Mouse (Mus musculus): ENCODE measurements around the gene Vmn1r8. TPM values are rescaled to one million over a fixed set of nuclear protein-coding genes. Genes with fewer than 3 reads are reported as not detected.
"Not testable (repeated sequence)": the region's sequence is repeated elsewhere in the genome, so short reads cannot be mapped to it uniquely, and the experiment has no call there.

Gene Vmn1r8
- not detected in 2 replicates for polyA plus RNA-seq (2016; fragmentation: Nextera tagmentation; extraction: Ambion mirVana)

DNA sequence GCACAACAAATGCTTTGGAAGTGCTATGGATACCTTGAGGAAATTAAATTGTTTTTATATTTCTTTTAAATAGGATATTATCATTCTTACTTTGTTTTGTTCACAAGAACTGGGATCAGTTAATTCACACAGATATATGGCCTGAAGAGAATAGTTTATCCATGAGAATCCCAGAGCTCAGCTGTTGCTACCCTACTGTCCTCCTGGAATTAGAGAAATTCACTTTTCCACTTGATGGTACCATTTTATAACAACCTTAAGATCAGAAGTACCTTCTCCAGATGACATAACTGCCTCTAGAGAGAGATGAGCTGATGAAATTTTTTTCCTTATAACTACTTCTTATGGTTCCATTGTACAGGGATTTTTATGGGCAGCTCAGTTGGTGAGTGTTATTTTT lies at the start of gene Vmn1r8:
Vmn1r8 (plus strand) TSS at position 301 of the 400 bp plus-strand sequence.
- H3K4me1 ChIP-seq = no peaks in the 10 kb centered on the region
- DNase-seq (ENCODE audit: low spot score) = no peak
- no peaks in the 10 kb centered on the region for H3K27me3 ChIP-seq (ENCODE audit: low read depth, poor library complexity, severe bottlenecking)
- H3K27ac ChIP-seq = no peak within 1 kb of the TSS
- H3K9me3 ChIP-seq (replicated peaks) = no peaks in the 10 kb centered on the region
- H3K36me3 ChIP-seq = no peaks in the 10 kb centered on the region
- H3K4me3 ChIP-seq = no peak within 1 kb of the TSS

DNA sequence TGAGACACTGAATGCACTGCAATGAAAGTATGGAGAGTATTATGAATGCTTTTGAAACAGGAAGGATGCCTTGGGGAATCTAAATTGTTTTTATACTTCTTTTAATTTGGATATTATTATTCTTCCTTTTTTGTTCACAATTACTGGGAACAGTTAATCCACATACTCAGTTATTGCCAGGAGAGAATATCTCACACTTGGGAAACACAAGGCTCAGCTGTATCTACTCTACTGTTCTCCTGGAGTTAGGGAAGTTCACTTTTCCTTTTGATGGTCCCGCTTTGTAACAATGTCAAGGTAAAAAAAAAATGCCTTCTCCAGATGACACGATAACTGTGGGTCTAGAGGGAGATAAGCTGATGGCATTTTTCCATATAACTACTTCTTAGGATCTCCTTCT lies 35.1 kb upstream of the Vmn1r8 start, which contains the start of gene Vmn1r6:
Vmn1r6 (plus strand) TSS at position 301 of the 400 bp plus-strand sequence.
- no peak for DNase-seq (ENCODE audit: low spot score)
- WGBS = 85% methylated on average over 2 of the region's 2 CpGs
- Histone ChIP-seq H3K27ac (no peak within 1 kb of the TSS), H3K9me3 (replicated peaks) (no peaks in the 10 kb centered on the region), H3K36me3 (no peaks in the 10 kb centered on the region), H3K4me1 (no peaks in the 10 kb centered on the region), H3K27me3 (ENCODE audit: low read depth, poor library complexity, severe bottlenecking) (no peaks in the 10 kb centered on the region), H3K4me3 (no peak within 1 kb of the TSS)

DNA sequence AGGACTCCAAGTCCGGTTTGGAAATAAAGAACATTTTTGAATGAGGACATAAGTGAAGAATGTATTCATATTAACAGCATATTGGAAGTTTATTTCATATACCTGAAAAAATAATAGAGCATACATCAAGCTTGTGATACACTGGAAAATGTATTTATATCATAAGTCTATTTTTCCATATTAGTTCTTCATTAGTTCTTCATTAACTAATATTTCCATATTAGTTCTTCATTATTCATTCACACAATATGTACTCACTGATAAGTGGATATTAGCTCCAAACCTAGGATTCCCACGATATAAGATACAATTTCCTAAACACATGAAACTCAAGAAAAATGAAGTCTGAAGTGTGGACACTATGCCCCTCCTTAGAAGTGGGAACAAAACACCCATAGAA lies 6.9 kb upstream of the Vmn1r8 start, which contains the start of gene Vmn1r7:
Vmn1r7 (minus strand) TSS at position 101 of the 400 bp plus-strand sequence.
- not testable (repeated sequence) for H3K27me3 ChIP-seq (ENCODE audit: low read depth, poor library complexity, severe bottlenecking); H3K27ac ChIP-seq; H3K36me3 ChIP-seq; H3K9me3 ChIP-seq (replicated peaks); H3K4me3 ChIP-seq; DNase-seq (ENCODE audit: low spot score); H3K4me1 ChIP-seq
- 87% methylated on average over 2 of the region's 2 CpGs for WGBS

DNA sequence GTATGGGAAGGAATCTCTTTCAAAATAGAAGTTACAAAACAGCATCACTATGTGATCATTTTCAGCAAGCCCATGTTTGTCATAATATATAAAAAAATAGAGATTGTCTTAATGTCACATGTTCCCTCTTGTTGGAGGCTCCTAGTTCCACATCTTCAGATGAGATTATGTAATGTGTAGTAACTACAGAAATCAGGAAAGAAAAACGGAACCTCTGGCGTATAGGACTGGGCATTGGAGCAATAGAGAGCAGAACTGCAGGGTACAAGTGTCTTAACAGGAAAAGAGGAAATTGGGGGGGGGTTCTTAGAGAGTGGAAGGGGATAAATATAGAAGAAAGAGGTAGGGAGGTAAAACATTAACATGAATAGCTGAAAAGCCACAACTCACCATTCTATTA lies 2.6 kb downstream of the Vmn1r8 start:
- H3K27ac ChIP-seq = no peak overlapping the region
- 88% methylated on average over 2 of the region's 2 CpGs for WGBS
- DNase-seq (ENCODE audit: low spot score) = no peak
- no peaks in the 10 kb centered on the region for H3K36me3 ChIP-seq
- no peaks in the 10 kb centered on the region for H3K9me3 ChIP-seq (replicated peaks)
- H3K4me3 ChIP-seq = no peak overlapping the region
- no peaks in the 10 kb centered on the region for H3K4me1 ChIP-seq
- no peaks in the 10 kb centered on the region for H3K27me3 ChIP-seq (ENCODE audit: low read depth, poor library complexity, severe bottlenecking)

DNA sequence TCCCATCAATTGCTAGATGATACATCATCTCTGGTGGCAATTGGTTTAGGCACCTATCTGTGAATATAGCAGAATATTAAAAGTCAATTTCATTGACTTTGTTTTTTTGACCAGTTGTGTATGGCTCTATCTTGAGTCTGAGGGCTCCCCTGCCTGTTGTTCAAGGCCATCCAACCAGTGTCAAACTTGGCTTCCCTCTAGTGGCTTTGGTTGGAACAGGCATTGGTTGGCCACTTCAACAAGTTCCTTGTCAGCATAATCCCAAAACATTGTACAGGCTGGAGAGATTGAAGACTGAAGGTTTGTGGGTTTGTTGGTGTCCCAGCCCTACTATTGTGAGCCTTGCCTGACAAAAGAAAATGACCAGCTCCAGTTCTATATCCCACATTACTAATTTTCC lies 31.6 kb downstream of the Vmn1r8 start:
- H3K27ac ChIP-seq = no peak overlapping the region
- no peaks in the 10 kb centered on the region for H3K27me3 ChIP-seq (ENCODE audit: low read depth, poor library complexity, severe bottlenecking)
- DNase-seq (ENCODE audit: low spot score) = no peak

DNA sequence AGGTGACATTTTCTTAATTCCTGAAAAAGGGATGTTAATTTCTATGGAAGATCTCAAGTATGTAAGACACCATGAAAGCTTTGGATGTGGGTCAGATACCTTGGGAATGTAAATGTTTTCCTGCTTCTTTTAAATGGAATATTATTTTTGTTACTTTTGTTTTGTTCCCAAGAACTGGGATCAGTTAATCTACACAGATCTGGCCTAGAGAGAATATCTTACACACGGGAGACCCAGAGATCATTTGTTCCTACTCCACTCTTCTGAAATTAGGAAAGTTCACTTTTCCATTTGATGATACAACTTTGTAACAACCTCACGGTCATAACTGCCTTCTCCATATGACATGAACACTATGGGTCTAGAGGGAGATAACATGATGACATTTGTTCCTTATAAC lies 34.4 kb downstream of the Vmn1r8 start, which contains the start of gene Vmn1r9:
Vmn1r9 (plus strand) TSS at position 301 of the 400 bp plus-strand sequence.
- H3K27me3 ChIP-seq (ENCODE audit: low read depth, poor library complexity, severe bottlenecking) = no peaks in the 10 kb centered on the region
- H3K4me3 ChIP-seq = no peak within 1 kb of the TSS
- no peak within 1 kb of the TSS for H3K27ac ChIP-seq
- WGBS = 87% methylated on average over 2 of the region's 2 CpGs
- DNase-seq (ENCODE audit: low spot score) = no peak
- no peaks in the 10 kb centered on the region for H3K36me3 ChIP-seq
- no peaks in the 10 kb centered on the region for H3K4me1 ChIP-seq
- no peaks in the 10 kb centered on the region for H3K9me3 ChIP-seq (replicated peaks)

More for the DNA sequence above, 31.6 kb downstream of the Vmn1r8 start:
- no peaks in the 10 kb centered on the region for H3K9me3 ChIP-seq (replicated peaks)
- H3K36me3 ChIP-seq = no peaks in the 10 kb centered on the region
- no peaks in the 10 kb centered on the region for H3K4me1 ChIP-seq
- no peak overlapping the region for H3K4me3 ChIP-seq

Other genes starting within 250 kb of the Vmn1r8 start
- gene Kbtbd2, start 234.5 kb upstream of the Vmn1r8 start, polyA plus RNA-seq (2016; fragmentation: Nextera tagmentation; extraction: Ambion mirVana) = 37.3 and 42.6 TPM in 2 replicates
- 64.6 and 65.4 TPM in 2 replicates for gene Fkbp9, start 200.2 kb upstream of the Vmn1r8 start, polyA plus RNA-seq (2016; fragmentation: Nextera tagmentation; extraction: Ambion mirVana)
- gene Nt5c3, start 108.4 kb upstream of the Vmn1r8 start, polyA plus RNA-seq (2016; fragmentation: Nextera tagmentation; extraction: Ambion mirVana) = 54.1 and 61.5 TPM in 2 replicates
- 0.31 TPM in 1 of 2 replicates, not detected in the other for gene Vmn1r4, start 108.3 kb upstream of the Vmn1r8 start, polyA plus RNA-seq (2016; fragmentation: Nextera tagmentation; extraction: Ambion mirVana)
- not detected in 2 replicates for gene Vmn1r5, start 62.0 kb upstream of the Vmn1r8 start, polyA plus RNA-seq (2016; fragmentation: Nextera tagmentation; extraction: Ambion mirVana)
- gene Vmn1r6, start 35.0 kb upstream of the Vmn1r8 start, polyA plus RNA-seq (2016; fragmentation: Nextera tagmentation; extraction: Ambion mirVana) = not detected in 2 replicates
- gene Vmn1r7, start 7.0 kb upstream of the Vmn1r8 start, polyA plus RNA-seq (2016; fragmentation: Nextera tagmentation; extraction: Ambion mirVana) = not detected in 2 replicates
- gene Vmn1r9, start 34.5 kb downstream of the Vmn1r8 start, polyA plus RNA-seq (2016; fragmentation: Nextera tagmentation; extraction: Ambion mirVana) = not detected in 2 replicates
- gene Vmn1r10, start 77.2 kb downstream of the Vmn1r8 start, polyA plus RNA-seq (2016; fragmentation: Nextera tagmentation; extraction: Ambion mirVana) = not detected in 2 replicates
- gene Vmn1r11, start 101.2 kb downstream of the Vmn1r8 start, polyA plus RNA-seq (2016; fragmentation: Nextera tagmentation; extraction: Ambion mirVana) = not detected in 2 replicates
- gene Vmn1r12, start 124.6 kb downstream of the Vmn1r8 start, polyA plus RNA-seq (2016; fragmentation: Nextera tagmentation; extraction: Ambion mirVana) = not detected in 2 replicates
- not detected in 2 replicates for gene Vmn1r13, start 171.0 kb downstream of the Vmn1r8 start, polyA plus RNA-seq (2016; fragmentation: Nextera tagmentation; extraction: Ambion mirVana)
- gene Vmn1r14, start 199.4 kb downstream of the Vmn1r8 start, polyA plus RNA-seq (2016; fragmentation: Nextera tagmentation; extraction: Ambion mirVana) = not detected in 2 replicates
- gene Vmn1r15, start 225.7 kb downstream of the Vmn1r8 start, polyA plus RNA-seq (2016; fragmentation: Nextera tagmentation; extraction: Ambion mirVana) = not detected in 2 replicates